In the genomic region with DNA sequence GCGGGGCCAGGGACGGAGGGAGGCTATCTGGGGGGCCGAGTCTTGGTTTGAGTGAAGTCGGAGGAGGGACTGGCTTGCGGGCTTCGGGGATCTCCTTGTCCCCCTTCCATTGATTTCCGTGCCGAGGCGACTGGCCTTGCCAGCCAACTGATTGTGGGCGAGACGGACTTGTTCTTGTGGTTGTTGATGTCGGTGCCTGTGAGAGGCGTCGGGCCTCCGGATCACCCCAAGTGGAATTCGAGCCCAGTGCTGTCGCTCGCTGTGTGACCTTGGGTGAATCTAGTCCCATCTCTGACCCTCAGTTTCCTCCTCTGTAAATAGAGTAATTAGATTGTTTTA, we compare ENCODE assay signal across 8 mouse cellular contexts. TPM values are rescaled to one million over a fixed set of nuclear protein-coding genes. Genes with fewer than 3 reads are reported as not detected.
A peak's percentile ranks its signal among the peaks of the same experiment; 100 is the strongest.
DNase-seq lines count a peak whose midpoint lies in the region; ATAC-seq and TF ChIP-seq lines count a peak whose summit lies in the region.

No protein-coding gene starts in this region.

- peaks cover 20% of the 10 kb centered on the region for H3K4me1 ChIP-seq in lung, embryonic 14.5 days (ENCODE audit: insufficient read depth)
- H3K4me1 ChIP-seq in embryonic facial prominence, embryonic 11.5 days (ENCODE audit: control insufficient read depth, insufficient read depth, low read length): peaks cover 3% of the 10 kb centered on the region; the same call in 1 of the 2 replicates
- peaks cover 12% of the 10 kb centered on the region for H3K4me1 ChIP-seq in hindbrain, postnatal 0 days (ENCODE audit: insufficient read depth, low read length)
- H3K4me1 ChIP-seq in midbrain, embryonic 16.5 days (ENCODE audit: control insufficient read depth, insufficient read depth, low read length): peaks cover 39% of the 10 kb centered on the region

- DNase-seq in lung, embryonic 14.5 days: peak; percentile 41
- no peak for DNase-seq in lung, postnatal 10 days
- peak; percentile 15 for DNase-seq in embryonic facial prominence, embryonic 11.5 days (ENCODE audit: low spot score)
- peak; percentile 31 for DNase-seq in hindbrain, postnatal 0 days (ENCODE audit: low spot score)
- no peak for DNase-seq in spleen, postnatal 14 days (ENCODE audit: low spot score in 2 of 2)
- DNase-seq in Muller cell, postnatal 12 days (ENCODE audit: inconsistent ontology term): no peak
- DNase-seq in B cell, adult 2 months: no peak

- peak overlapping the region; percentile 95 for H3K9ac ChIP-seq in lung, embryonic 14.5 days
- peak overlapping the region; percentile 96 for H3K9ac ChIP-seq in embryonic facial prominence, embryonic 11.5 days (replicated peaks; ENCODE audit: low read length)
- peak overlapping the region; percentile 84 for H3K9ac ChIP-seq in hindbrain, postnatal 0 days (replicated peaks; ENCODE audit: low read length)
- H3K9ac ChIP-seq in midbrain, embryonic 16.5 days (ENCODE audit: low read depth, low read length): peak overlapping the region; percentile 94

- no peak for TF ChIP-seq CTCF in lung, embryonic 14.5 days (IDR thresholded peaks at IDR 0.05; ENCODE audit: low read depth)
- no peak for TF ChIP-seq CTCF in hindbrain, postnatal 0 days (IDR thresholded peaks at IDR 0.05; ENCODE audit: low read depth)

- peaks cover 33% of the 10 kb centered on the region for H3K36me3 ChIP-seq in lung, embryonic 14.5 days (ENCODE audit: insufficient read depth)
- H3K36me3 ChIP-seq in embryonic facial prominence, embryonic 11.5 days (replicated peaks; ENCODE audit: control insufficient read depth, insufficient read depth, low read depth, low read length): no peaks in the 10 kb centered on the region; the same call in 1 of the 2 replicates
- H3K36me3 ChIP-seq in hindbrain, postnatal 0 days (ENCODE audit: insufficient read depth, low read length): peaks cover 7% of the 10 kb centered on the region; the same call in 1 of the 2 replicates
- H3K36me3 ChIP-seq in midbrain, embryonic 16.5 days (ENCODE audit: control insufficient read depth, insufficient read depth, low read length): no peaks in the 10 kb centered on the region; the same call in 1 of the 2 replicates

- H3K27ac ChIP-seq in lung, embryonic 14.5 days (ENCODE audit: low read depth): peak overlapping the region; percentile 90
- peak overlapping the region; percentile 48 for H3K27ac ChIP-seq in embryonic facial prominence, embryonic 11.5 days (replicated peaks; ENCODE audit: low read depth, low read length)
- peak overlapping the region; percentile 92 for H3K27ac ChIP-seq in hindbrain, postnatal 0 days
- peak overlapping the region; percentile 94 for H3K27ac ChIP-seq in midbrain, embryonic 16.5 days (ENCODE audit: low read length)

- no peak; the same call in 1 of the 2 replicates for ATAC-seq in lung, embryonic 14.5 days (ENCODE audit: insufficient read depth)
- ATAC-seq in embryonic facial prominence, embryonic 11.5 days (replicated peaks; ENCODE audit: insufficient number of reproducible peaks, low FRiP score, low TSS enrichment, low read depth): 0 out of 2 replicates have a peak, but pooled peaks have one; percentile 25
- peak; percentile 27 for ATAC-seq in hindbrain, postnatal 0 days
- peak; percentile 34; the same call in 1 of the 2 replicates for ATAC-seq in midbrain, embryonic 16.5 days

- H3K9me3 ChIP-seq in lung, embryonic 14.5 days (ENCODE audit: low read depth, low read length): no peaks in the 10 kb centered on the region
- H3K9me3 ChIP-seq in embryonic facial prominence, embryonic 11.5 days (replicated peaks; ENCODE audit: control insufficient read depth, low read length): no peaks in the 10 kb centered on the region
- H3K9me3 ChIP-seq in hindbrain, postnatal 0 days (ENCODE audit: low read length): no peaks in the 10 kb centered on the region
- no peaks in the 10 kb centered on the region for H3K9me3 ChIP-seq in midbrain, embryonic 16.5 days (replicated peaks; ENCODE audit: control insufficient read depth, low read length, poor library complexity, severe bottlenecking)

- 0% methylated on average over 18 of the region's 18 CpGs for WGBS in lung, embryonic 14.5 days
- WGBS in embryonic facial prominence, embryonic 11.5 days: under 1% methylated on average over 18 of the region's 18 CpGs
- 0% methylated on average over 18 of the region's 18 CpGs for WGBS in hindbrain, postnatal 0 days
- WGBS in midbrain, embryonic 16.5 days: 0% methylated on average over 18 of the region's 18 CpGs

- peak overlapping the region; percentile 94 for H3K4me3 ChIP-seq in lung, embryonic 14.5 days (ENCODE audit: low read depth, low read length)
- peak overlapping the region; percentile 89 for H3K4me3 ChIP-seq in embryonic facial prominence, embryonic 11.5 days (ENCODE audit: low read depth, low read length)
- H3K4me3 ChIP-seq in hindbrain, postnatal 0 days (ENCODE audit: low read length): peak overlapping the region; percentile 87
- peak overlapping the region; percentile 87 for H3K4me3 ChIP-seq in midbrain, embryonic 16.5 days (ENCODE audit: low read depth, low read length)

- peak overlapping the region; percentile 74 for H3K4me2 ChIP-seq in lung, embryonic 14.5 days
- H3K4me2 ChIP-seq in embryonic facial prominence, embryonic 11.5 days (ENCODE audit: low read depth, low read length): peak overlapping the region; percentile 74
- H3K4me2 ChIP-seq in hindbrain, postnatal 0 days (ENCODE audit: low read depth, low read length): peak overlapping the region; percentile 84
- peak overlapping the region; percentile 92 for H3K4me2 ChIP-seq in midbrain, embryonic 16.5 days (ENCODE audit: low read length)

- no peaks in the 10 kb centered on the region for H3K27me3 ChIP-seq in lung, embryonic 14.5 days (ENCODE audit: insufficient read depth, low read length)
- no peaks in the 10 kb centered on the region for H3K27me3 ChIP-seq in embryonic facial prominence, embryonic 11.5 days (ENCODE audit: control insufficient read depth, insufficient read depth, low read length)
- H3K27me3 ChIP-seq in hindbrain, postnatal 0 days (ENCODE audit: insufficient read depth, low read length): no peaks in the 10 kb centered on the region
- H3K27me3 ChIP-seq in midbrain, embryonic 16.5 days (ENCODE audit: control insufficient read depth, insufficient read depth, low read depth, low read length): no peaks in the 10 kb centered on the region

RNA-seq across cellular contexts. Expression of gene Ube3b, which starts 0.6 kb away (rescaled TPM):
- 56.3 and 59.3 TPM in 2 replicates for polyA plus RNA-seq in lung, embryonic 14.5 days (2014; fragmentation: Nextera tagmentation; extraction: Ambion mirVana)
- polyA plus RNA-seq in embryonic facial prominence, embryonic 11.5 days (2014; fragmentation: Nextera tagmentation; extraction: Ambion mirVana): 42.3 and 44.9 TPM in 2 replicates
- 67.5 and 69.9 TPM in 2 replicates for total RNA-seq in hindbrain, postnatal 0 days (2014; rRNA removed)
- polyA plus RNA-seq in hindbrain, postnatal 0 days (2015; fragmentation: Nextera tagmentation; extraction: Ambion mirVana): 31.1 and 31.4 TPM in 2 replicates
- 35.6 and 39.0 TPM in 2 replicates for polyA plus RNA-seq in midbrain, embryonic 16.5 days (2015; fragmentation: Nextera tagmentation; extraction: Ambion mirVana)

RNA-seq across cellular contexts. Expression of gene Kctd10, which starts 0.7 kb away (rescaled TPM):
- 140 and 144 TPM in 2 replicates for polyA plus RNA-seq in lung, embryonic 14.5 days (2014; fragmentation: Nextera tagmentation; extraction: Ambion mirVana)
- 110 TPM in 2 replicates for polyA plus RNA-seq in embryonic facial prominence, embryonic 11.5 days (2014; fragmentation: Nextera tagmentation; extraction: Ambion mirVana)
- total RNA-seq in hindbrain, postnatal 0 days (2014; rRNA removed): 43.2 and 43.8 TPM in 2 replicates
- 47.5 and 48.0 TPM in 2 replicates for polyA plus RNA-seq in hindbrain, postnatal 0 days (2015; fragmentation: Nextera tagmentation; extraction: Ambion mirVana)
- 70.3 and 82.3 TPM in 2 replicates for polyA plus RNA-seq in midbrain, embryonic 16.5 days (2015; fragmentation: Nextera tagmentation; extraction: Ambion mirVana)

Comparison
In these comparisons a context has a peak if more than half of its experiments do, and no peak if none do; other contexts are left out.
1. DNase-seq: peak in lung, embryonic 14.5 days (single experiment), embryonic facial prominence, embryonic 11.5 days (single experiment) and hindbrain, postnatal 0 days (single experiment); none in lung, postnatal 10 days (single experiment), spleen, postnatal 14 days (0 of 2), Muller cell, postnatal 12 days (single experiment) and B cell, adult 2 months (0 of 2).
2. Peak in every context shown above with its lines, with median percentiles within 50 percentile points of each other: H3K27ac ChIP-seq, H3K4me2 ChIP-seq, H3K4me3 ChIP-seq and H3K9ac ChIP-seq.